Mouse (Mus musculus): Measurements from ENCODE around the gene Dnah11.

Gene Dnah11

DNA sequence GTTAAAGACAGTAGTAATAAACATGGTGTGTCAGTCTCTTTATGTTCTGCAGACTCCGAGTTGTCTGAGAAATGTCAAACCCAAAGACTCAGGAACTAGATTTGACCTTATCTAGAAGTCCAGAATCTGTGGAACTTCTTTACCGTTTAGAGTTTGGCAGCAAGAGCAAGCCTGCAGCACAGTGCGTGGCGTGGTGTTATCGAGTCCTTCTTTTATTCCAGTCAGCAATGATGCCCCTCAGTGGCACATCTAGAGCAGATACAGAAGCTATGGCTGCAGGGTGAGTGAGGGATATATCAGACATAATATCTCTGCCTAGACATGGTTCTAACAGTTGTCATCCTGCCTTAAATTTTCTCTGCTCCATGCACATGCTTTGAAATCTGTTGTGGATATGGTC lies 336.2 kb downstream of the Dnah11 start:
- in situ Hi-C loops (cut with MboI, MseI) = no loop called here

DNA sequence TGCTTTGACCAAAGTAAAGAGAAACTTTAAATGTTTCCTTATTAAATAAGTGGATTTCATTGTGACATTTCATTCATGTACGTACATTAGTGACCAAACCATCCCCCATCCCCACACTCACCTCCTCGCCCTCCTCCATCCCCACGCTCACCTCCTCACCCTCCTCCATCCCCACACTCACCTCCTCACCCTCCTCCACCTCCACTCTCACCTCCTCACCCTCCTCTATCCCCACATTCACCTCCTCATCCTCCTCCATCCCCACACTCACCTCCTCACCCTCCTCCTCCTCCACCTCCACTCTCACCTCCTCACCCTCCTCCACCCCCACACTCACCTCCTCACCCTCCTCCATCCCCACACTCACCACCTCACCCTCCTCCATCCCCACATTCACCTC lies 337.6 kb downstream of the Dnah11 start:
- in situ Hi-C loops (cut with MboI, MseI) = no loop called here

DNA sequence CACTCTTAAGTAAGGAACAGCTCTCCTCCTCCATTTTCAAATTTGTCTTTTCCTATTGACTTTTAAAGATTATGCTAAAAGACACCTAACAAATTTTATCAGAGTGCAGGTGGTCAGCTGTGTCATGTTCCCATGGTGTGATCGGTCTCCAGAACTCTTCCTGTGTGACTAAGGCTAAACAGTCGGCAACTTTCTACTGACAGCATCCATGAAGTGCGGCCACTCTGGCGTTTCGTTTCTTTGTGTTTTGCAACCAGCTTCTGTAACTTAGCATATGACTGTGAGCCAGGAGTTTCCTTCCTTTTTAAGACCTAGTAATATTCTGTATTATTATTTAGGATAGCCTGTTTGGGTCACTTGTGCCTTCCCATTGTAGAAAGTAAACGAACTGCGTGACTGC lies 338.0 kb downstream of the Dnah11 start:
- in situ Hi-C loops (cut with MboI, MseI) = no loop called here

- in situ Hi-C loops (cut with MboI, MseI) = no loop called here
Observed at GRCm38 (mm10) chr12:117857884-117858283, 341.0 kb downstream of the Dnah11 start.

DNA sequence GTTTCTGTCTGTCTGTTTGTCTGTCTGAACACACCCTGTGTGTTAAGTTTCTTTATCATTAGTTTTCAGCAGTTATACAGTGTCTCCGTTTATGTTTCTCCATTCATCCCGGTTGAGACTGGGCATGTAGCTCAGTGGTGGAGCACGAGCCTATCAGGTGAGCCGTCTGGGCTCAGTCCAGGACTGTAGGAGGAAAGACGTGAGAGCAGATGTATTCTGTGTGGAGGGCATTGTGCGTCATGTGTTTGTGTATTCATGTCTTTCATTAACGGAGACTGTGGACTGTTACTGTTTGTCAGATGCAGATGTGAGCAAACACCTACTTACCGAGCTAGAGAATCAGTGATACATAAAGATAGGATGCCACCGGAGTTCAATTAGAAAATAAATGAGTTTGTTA lies 341.8 kb downstream of the Dnah11 start:
- in situ Hi-C loops (cut with MboI, MseI) = no loop called here

GRCm38 (mm10) chr12:117853316-117853715 lies 345.5 kb downstream of the Dnah11 start:
- in situ Hi-C loops (cut with MboI, MseI) = no loop called here

DNA sequence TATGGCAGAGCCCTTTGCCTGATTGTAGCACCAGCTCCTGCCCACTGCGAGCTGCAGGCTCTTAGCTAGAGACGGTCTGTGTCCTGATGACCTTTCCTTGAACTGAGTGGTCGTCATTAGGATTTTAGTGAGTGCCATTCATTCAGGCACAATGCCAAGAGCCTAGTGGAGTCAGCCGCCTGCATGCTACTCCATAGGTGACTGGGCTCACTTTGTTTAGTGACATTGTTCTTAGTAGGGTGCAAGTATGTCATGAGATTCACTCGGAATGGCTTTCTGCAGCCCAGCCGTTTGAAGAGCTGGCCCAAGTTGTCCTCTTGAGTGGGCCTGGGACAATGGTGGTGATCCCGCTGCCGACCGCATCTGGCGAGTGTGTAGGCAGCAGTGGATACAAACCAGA lies 348.4 kb downstream of the Dnah11 start:
- in situ Hi-C loops (cut with MboI, MseI) = no loop called here

DNA sequence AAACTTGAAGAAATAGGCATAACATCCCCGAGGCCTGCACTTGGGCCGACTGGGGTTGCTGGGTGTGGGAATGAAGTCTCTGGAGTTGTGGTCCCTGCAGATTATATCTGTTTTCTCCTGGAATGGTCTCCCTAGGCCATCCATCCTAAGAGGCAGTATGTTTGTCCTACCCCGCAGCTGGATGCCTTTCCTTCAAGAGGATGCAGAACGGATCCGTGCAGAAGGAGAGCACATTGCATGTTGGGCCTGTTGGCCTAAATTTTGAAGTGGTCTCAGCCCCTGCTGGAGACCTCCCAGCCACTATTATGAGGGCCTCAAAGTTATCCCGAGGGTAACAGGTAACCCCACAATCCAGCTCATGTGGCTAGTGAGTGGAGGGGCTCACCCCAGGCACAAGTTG lies 350.2 kb downstream of the Dnah11 start:
- in situ Hi-C loops (cut with MboI, MseI) = loop anchor here (25.0 kb wide), 1 partner anchor 1561 kb away; the partner anchor contains the start of genes Esyt2 and Gm11027

DNA sequence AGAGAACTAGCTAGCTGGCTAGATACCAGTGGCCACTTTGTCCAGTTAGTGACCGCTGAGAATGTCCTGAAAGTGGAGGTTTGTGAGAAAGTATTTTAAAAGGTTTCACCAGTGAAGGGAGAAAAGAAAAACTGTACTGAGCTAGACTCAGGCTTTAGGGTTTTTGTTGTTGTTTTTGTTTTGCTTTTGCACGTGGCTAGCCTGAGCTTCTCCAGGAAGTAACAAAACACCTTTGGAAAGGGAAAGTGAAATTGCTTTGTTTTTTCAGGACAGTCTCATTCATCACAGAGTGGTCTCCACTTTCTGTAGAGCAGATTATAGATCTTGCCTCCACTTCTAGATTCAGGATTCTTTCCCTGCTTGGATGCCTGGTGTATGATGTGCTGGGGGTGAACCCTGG lies 353.9 kb downstream of the Dnah11 start:
- in situ Hi-C loops (cut with MboI, MseI) = loop anchor here (25.0 kb wide), 1 partner anchor 1558 kb away; the partner anchor contains the start of genes Esyt2 and Gm11027

DNA sequence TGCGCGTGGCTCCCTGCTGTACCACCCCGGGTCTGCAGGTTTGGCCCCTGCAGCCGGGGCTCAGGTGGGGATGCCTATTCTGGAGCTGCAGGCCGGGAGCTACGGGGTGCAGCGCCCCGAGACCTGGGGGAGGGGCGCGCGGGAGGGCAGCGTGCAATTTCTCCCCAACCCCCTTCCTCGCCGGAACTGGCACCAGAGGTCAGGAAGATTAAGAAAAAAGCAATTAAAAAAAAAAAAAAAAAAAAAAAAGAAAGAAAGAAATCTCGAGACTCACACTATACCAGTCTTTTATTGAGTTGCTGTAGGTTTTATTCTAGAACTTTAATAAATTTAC lies 354.8 kb downstream of the Dnah11 start:
- in situ Hi-C loops (cut with MboI, MseI) = loop anchor here (25.0 kb wide), 1 partner anchor 1557 kb away; the partner anchor contains the start of genes Esyt2 and Gm11027

GRCm38 (mm10) chr12:117843302-117844074 lies 355.4 kb downstream of the Dnah11 start:
- in situ Hi-C loops (cut with MboI, MseI) = loop anchor here (25.0 kb wide), 1 partner anchor 1556 kb away; the partner anchor contains the start of genes Esyt2 and Gm11027

DNA sequence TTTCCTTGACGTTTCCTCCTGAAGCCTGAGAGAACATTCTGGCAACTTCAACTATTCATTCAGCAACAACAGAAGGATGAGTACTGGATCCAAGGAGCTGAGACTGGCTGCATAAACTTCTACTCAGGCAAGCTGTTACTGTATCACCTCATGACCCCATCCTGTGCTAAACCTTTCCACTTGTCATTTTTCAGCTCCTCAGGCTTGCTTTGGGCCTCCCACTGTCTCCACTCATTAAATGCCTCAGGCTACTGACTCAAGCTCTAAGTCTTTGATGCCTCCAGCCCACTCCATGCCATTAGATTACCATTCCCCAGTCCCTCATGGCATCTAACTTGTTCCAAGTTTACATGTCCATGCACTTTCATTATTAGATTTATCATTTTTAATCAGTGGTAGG lies 356.2 kb downstream of the Dnah11 start:
- in situ Hi-C loops (cut with MboI, MseI) = loop anchor here (25.0 kb wide), 1 partner anchor 1555 kb away; the partner anchor contains the start of genes Esyt2 and Gm11027

DNA sequence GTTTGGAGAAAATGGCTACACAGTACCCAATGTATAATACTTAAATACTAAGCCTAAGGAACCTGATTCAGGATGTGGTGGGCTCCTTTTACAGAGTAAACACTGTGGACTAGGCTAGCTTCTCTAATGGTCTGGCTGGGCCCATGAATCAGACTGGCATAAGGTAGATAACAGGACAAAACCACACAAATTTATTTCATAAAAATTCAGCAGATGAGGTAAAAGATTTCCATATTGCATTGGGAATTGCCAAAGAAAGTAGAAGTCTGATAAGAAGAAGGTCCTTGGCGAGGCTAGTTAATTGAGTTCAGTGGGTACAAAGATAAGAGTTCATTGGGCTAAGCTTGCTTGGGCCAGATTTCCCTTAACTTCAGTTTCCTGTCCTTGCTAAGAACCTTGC lies 358.1 kb downstream of the Dnah11 start:
- in situ Hi-C loops (cut with MboI, MseI) = loop anchor here (25.0 kb wide), 1 partner anchor 1553 kb away; the partner anchor contains the start of genes Esyt2 and Gm11027

DNA sequence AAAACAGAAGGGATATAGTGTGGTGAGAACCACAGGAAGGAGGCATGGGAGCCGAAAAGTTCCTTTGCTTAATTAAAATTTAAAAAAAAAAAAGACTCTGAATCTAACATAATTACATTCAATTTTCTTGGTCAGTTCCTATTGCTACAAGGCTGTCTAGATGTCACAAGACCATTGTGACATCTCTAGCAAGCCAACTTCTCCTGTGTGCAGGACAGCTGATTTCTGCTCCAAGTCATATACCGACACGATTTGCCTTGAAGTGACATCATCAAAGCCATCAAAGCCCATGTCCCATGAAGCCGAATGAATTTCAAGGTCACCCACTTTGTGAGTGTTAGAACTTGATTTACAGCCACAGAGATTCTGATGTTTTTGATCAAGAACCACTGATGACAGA lies 361.5 kb downstream of the Dnah11 start:
- in situ Hi-C loops (cut with MboI, MseI) = loop anchor here (25.0 kb wide), 1 partner anchor 1550 kb away; the partner anchor contains the start of genes Esyt2 and Gm11027

GRCm38 (mm10) chr12:117835371-117835770 lies 363.5 kb downstream of the Dnah11 start:
- in situ Hi-C loops (cut with MboI, MseI) = loop anchor here (25.0 kb wide), 1 partner anchor 1548 kb away; the partner anchor contains the start of genes Esyt2 and Gm11027

GRCm38 (mm10) chr12:117834652-117835051 lies 364.2 kb downstream of the Dnah11 start:
- in situ Hi-C loops (cut with MboI, MseI) = loop anchor here (25.0 kb wide), 1 partner anchor 1547 kb away; the partner anchor contains the start of genes Esyt2 and Gm11027

DNA sequence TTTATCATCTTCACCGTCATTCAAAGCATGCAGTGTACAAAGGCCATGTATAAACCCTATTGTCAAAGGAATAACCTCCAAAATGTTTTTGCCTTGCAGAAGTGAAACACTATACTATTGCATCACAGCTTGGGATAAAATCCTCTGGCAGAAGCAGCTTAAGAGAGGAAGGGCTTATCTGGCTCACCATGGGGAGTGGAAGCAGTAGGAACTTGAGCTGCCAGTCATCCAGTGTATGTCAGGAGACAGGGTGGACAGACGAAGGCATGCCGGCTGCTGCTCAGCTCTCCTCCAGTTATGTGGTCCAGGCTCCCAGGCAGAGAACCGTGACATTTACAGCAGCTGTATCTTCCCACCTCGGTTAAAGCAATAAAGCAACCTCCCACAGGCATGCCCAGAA lies 366.7 kb downstream of the Dnah11 start:
- in situ Hi-C loops (cut with MboI, MseI) = loop anchor here (25.0 kb wide), 1 partner anchor 1545 kb away; the partner anchor contains the start of genes Esyt2 and Gm11027

DNA sequence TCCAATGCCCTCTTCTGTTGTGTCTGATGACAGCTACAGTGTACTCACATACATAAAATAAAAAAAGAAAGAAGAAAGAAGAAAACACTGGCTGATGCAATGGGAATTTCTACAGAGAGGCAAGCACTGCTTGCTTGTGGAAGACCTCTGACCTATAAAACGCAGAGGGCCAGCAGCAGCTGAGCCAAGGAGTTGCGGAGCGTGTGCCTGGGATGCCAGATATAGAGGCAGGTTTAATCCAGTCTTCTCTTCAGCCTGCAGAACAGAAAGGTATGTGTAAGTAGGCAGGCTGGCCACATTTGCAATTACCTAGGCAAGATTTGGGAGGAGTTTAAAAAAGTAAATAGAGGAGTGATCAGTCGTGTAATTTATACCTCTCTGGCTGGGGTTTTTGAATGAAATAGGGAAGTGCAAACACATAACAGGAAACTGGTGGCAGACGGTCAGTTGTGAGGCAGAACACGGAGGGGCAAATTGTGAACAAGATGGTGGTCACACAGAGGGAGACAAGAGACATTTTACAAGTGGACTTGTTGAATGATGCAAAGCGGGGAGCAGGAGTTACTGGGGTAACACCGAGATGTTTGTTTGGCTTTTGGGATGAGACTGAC lies 367.4 kb downstream of the Dnah11 start:
- in situ Hi-C loops (cut with MboI, MseI) = loop anchor here (25.0 kb wide), 1 partner anchor 1544 kb away; the partner anchor contains the start of genes Esyt2 and Gm11027

DNA sequence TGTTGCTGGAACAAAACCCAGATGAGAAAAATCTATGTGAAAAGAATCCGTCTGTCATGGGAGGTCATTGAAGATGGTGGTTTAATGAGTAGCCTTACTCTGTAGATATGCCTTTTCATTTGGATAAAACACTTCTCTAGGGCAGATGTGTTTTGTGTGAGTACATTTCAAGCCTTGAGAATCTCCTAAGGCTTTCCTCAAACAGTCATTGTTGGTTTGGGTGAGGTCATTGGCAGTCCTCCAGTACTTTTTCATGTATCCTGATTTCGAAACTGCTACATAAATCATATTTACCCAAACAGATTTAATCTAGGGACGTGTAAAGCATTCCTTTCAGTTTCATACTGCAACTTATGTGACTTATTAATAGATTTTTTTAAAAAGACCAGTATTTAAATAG lies 370.5 kb downstream of the Dnah11 start:
- in situ Hi-C loops (cut with MboI, MseI) = loop anchor here (25.0 kb wide), 1 partner anchor 1541 kb away; the partner anchor contains the start of genes Esyt2 and Gm11027
